Mouse (Mus musculus) intestine, embryonic 16.5 days (tissue): ENCODE results near the gene Ugp2. TPM values are rescaled to one million over a fixed set of nuclear protein-coding genes. Genes with fewer than 3 reads are reported as not detected.

Experiments
- ATAC-seq: fragments of 200-750 bp; cut with Nextera tagmentation; 2 replicates; pipeline ENCODE4 v1.8.0; 2017; ENCODE audit warnings: moderate TSS enrichment, moderate library complexity
- H3K27ac ChIP-seq: fragments of 300-500 bp; sonication (generic); 2 replicates; pipeline ENCODE4 v1.5.1; 2014; ENCODE audit warnings: mild to moderate bottlenecking, low read length
- H3K27me3 ChIP-seq: fragments of 300-500 bp; sonication (generic); replicated peaks from 2 replicates; pipeline ENCODE4 v1.6.1; 2014; ENCODE audit warnings: low read length, control low read depth, mixed read lengths; ENCODE audit not compliant: control insufficient read depth, insufficient read depth
- H3K36me3 ChIP-seq: fragments of 300-500 bp; sonication (generic); 2 replicates; pipeline ENCODE4 v1.6.1; 2014; ENCODE audit warnings: low read length, control low read depth; ENCODE audit not compliant: control insufficient read depth, insufficient read depth
- H3K4me1 ChIP-seq: fragments of 300-500 bp; sonication (generic); 2 replicates; pipeline ENCODE4 v1.6.1; 2014; ENCODE audit warnings: low read length, control low read depth, mixed read lengths; ENCODE audit not compliant: control insufficient read depth, insufficient read depth
- H3K4me2 ChIP-seq: fragments of 300-500 bp; sonication (generic); 2 replicates; pipeline ENCODE4 v1.6.1; 2014; ENCODE audit warnings: low read depth, low read length, control low read depth
- H3K4me3 ChIP-seq: fragments of 300-500 bp; sonication (generic); 2 replicates; pipeline ENCODE4 v1.5.1; 2014; ENCODE audit warnings: mild to moderate bottlenecking, low read length
- H3K9ac ChIP-seq: fragments of 300-500 bp; sonication (generic); 2 replicates; pipeline ENCODE4 v1.6.1; 2014; ENCODE audit warnings: low read depth, low read length
- H3K9me3 ChIP-seq: fragments of 300-500 bp; sonication (generic); 2 replicates; pipeline ENCODE4 v1.6.1; 2016; ENCODE audit warnings: low read length, control low read depth; ENCODE audit not compliant: control insufficient read depth
- WGBS: fragments of 180-500 bp; shearing (Covaris S2); extraction: QIAGEN DNeasy Blood & Tissue Kit; methylation state at CpG from one replicate; pipeline ENCODE4 v1.1.7; 2014; 5-methylcytosine and 5-hydroxymethylcytosine counted together
- polyA plus RNA-seq: library from polyadenylated mRNA; unstranded; fragments of >200 nt; fragmentation: Nextera tagmentation; extraction: Ambion mirVana; gene quantifications from 2 replicates; pipeline ENCODE4 v1.2.1, GENCODE M21; 2015

The Ugp2 gene
- polyA plus RNA-seq, 1 experiment from 2014 or later = 122 TPM

DNA sequence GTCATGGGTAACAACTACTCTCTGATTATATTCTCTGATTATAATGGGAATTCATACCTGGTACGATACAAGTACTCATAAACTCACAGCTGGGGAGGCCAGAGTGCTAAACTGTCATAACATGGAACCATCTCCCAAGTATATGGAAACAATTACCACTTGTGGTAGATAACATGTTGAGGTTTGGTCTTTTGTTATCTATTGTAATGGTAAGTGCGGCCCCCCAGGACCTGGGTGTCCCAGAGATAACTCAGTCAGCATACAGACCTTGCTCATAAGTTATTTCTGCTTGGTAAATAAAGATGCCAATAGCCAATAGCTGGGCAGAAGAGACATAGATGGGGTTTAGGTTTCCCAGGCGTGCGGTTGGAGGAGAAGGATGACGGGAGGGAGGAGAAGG, 27.5 kb downstream of the Ugp2 start:
- no peak overlapping the region for H3K4me2 ChIP-seq
- ATAC-seq = no peak
- 96% methylated on average over 5 of the region's 5 CpGs for WGBS
- H3K9me3 ChIP-seq = no peaks in the 10 kb centered on the region
- H3K4me3 ChIP-seq = no peak overlapping the region
- H3K9ac ChIP-seq = no peak overlapping the region
- H3K36me3 ChIP-seq = peaks cover 10% of the 10 kb centered on the region; the same call in 1 of the 2 replicates
- H3K4me1 ChIP-seq = no peaks in the 10 kb centered on the region
- no peaks in the 10 kb centered on the region for H3K27me3 ChIP-seq
- H3K27ac ChIP-seq = no peak overlapping the region

DNA sequence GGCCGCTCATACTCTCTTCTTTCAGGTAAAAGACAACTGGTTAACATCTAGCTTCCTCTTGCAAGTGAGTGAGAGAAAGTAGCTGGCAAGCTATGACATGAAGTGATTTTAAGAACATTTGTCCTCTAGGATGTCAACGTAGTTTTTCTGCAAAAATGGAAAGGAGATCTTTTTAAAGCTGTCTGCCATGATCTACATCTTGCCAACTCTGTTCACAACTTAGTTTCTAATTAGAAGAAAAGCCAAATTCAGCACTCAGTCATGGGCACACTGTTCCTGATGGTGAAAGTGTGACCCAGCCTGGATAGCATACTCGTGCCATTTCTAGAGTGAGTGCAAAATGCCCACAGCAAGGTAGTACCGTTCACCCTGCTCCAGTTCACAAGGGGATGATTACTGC, 31.9 kb downstream of the Ugp2 start:
- H3K9ac ChIP-seq = no peak overlapping the region
- no peaks in the 10 kb centered on the region for H3K27me3 ChIP-seq
- 91% methylated on average over 4 of the region's 4 CpGs for WGBS
- H3K9me3 ChIP-seq = no peaks in the 10 kb centered on the region
- H3K27ac ChIP-seq = no peak overlapping the region
- no peak overlapping the region for H3K4me3 ChIP-seq
- ATAC-seq = no peak
- H3K36me3 ChIP-seq = peaks cover 10% of the 10 kb centered on the region; the same call in 1 of the 2 replicates
- no peaks in the 10 kb centered on the region for H3K4me1 ChIP-seq
- no peak overlapping the region for H3K4me2 ChIP-seq

DNA sequence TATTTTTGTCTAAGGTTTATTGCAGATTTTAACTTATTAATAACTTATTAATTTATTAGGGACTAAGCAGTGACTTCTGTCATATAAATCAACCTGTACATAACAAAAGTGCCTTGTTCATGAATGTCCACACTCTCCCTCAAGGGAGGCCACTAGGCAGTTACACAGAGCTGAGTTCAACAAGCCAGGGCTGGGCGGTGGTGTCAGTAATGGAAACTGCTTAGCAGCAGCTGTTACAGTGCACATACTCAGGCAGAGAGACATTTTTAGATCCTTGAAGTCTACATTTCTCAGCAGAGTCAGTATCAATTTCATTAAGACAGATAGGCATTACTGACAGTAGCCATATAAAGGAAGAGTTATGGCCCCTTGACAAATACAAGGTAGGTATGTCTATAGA, 33.1 kb downstream of the Ugp2 start:
- WGBS = 89% methylated on average over 1 of the region's 1 CpGs
- Histone ChIP-seq H3K27ac (no peak overlapping the region), H3K4me1 (no peaks in the 10 kb centered on the region)

DNA sequence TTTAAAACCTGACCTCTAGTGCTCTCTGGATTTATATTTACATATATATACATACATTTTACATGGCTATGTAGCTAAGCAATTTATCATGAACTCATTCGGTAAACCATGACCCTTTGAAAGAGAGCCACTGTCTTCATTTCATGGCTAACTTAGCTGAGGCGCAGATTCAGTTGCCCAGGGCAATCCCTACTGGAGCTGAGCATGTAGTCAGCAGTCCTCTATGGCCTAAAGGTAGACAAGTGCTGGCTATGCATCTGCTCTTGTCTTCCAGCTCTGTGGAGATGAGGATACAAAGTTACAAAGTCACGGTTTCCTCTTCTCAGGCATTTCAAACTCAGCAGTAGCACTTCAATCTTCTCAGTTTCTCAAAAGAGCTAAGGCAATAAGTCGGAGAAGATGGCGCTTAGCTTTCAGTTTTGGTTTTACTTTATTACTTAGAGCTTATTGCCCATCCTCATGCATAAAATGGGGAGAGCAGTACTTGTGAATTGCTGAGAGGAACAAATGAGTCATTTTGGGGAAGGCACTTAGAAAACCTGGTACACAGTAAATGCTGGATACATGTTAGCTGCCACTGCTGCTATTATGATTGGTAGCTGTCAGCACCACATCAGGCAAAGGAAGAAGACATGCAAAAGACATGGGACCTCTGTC, 38.2 kb downstream of the Ugp2 start:
- WGBS = 91% methylated on average over 5 of the region's 5 CpGs
- H3K27me3 ChIP-seq = no peaks in the 10 kb centered on the region
- no peak overlapping the region for H3K27ac ChIP-seq
- no peak overlapping the region for H3K9ac ChIP-seq
- peaks cover 2% of the 10 kb centered on the region; the same call in 1 of the 2 replicates for H3K36me3 ChIP-seq
- H3K4me3 ChIP-seq = no peak overlapping the region
- no peak overlapping the region for H3K4me2 ChIP-seq
- no peak for ATAC-seq
- H3K4me1 ChIP-seq = no peaks in the 10 kb centered on the region
- no peaks in the 10 kb centered on the region for H3K9me3 ChIP-seq

More for the DNA sequence above, 33.1 kb downstream of the Ugp2 start:
- H3K9ac ChIP-seq = no peak overlapping the region
- H3K9me3 ChIP-seq = no peaks in the 10 kb centered on the region
- no peaks in the 10 kb centered on the region for H3K27me3 ChIP-seq
- H3K4me3 ChIP-seq = no peak overlapping the region
- no peak for ATAC-seq
- H3K36me3 ChIP-seq = peaks cover 3% of the 10 kb centered on the region; the same call in 1 of the 2 replicates
- no peak overlapping the region for H3K4me2 ChIP-seq

DNA sequence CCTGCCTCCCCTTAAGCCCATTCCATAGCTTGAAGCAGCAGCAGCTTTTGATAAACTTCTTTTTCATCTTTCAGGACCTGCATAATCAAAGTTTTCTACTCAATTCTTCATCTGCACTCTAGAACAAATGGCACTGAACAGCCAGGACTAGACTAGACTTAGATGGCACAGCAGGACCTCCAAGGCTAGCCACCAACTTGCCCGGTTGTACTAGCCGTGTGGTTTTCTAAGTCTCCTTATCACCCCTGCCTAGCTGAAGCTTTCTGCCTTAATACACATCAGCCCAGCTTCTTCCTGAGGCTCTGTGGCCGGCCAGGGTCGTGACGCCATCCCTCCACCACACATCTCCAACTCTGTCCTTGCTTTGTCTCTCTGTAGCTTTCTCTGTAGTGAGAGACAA, 42.9 kb downstream of the Ugp2 start:
- 89% methylated on average over 5 of the region's 5 CpGs for WGBS

DNA sequence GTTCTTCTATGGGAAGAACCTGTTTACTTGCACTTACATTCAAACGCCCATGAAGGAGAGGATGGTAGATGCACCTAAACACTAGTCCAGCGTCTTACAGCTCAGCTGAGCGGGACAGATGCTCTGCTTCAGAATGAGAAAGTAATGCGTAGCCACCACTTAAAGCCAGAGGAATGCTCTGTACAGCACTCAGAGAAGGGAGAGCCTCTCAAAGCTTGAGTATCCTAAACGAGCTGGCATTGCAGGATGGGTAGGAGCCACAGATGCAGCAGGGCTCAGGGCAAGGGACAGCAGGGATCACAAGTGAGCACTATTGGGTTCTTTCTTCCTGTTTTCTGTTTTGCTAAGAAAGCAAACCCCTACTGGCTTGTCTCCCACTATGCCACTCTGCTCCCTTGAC, 43.5 kb downstream of the Ugp2 start:
- no peaks in the 10 kb centered on the region for H3K9me3 ChIP-seq

More for the DNA sequence above, 42.9 kb downstream of the Ugp2 start:
- H3K4me1 ChIP-seq = no peaks in the 10 kb centered on the region
- no peak for ATAC-seq
- H3K27ac ChIP-seq = no peak overlapping the region
- H3K4me2 ChIP-seq = no peak overlapping the region
- H3K4me3 ChIP-seq = no peak overlapping the region
- no peaks in the 10 kb centered on the region for H3K27me3 ChIP-seq
- no peaks in the 10 kb centered on the region for H3K9me3 ChIP-seq
- H3K9ac ChIP-seq = no peak overlapping the region
- H3K36me3 ChIP-seq = peaks cover 2% of the 10 kb centered on the region; the same call in 1 of the 2 replicates

DNA sequence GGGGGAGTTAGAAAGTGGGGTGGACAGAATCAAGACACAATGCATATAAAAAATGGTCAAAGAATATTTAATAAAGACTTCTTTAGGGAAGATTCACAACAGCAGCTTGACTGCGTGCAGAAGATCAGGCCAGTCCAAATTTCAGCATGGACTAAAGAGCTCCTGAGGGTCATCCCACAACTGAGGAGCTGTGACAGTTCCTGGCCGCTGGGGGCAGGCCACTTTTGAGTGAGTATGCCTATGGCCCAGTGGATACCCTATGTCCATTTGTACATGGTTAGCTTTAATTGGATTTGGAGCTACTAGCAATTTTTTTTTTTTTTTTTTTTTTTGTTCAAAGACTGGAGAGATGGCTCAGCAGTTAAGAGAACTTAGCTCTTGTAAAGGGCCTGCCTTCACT, 44.2 kb downstream of the Ugp2 start:
- Histone ChIP-seq H3K9me3 (no peaks in the 10 kb centered on the region), H3K4me2 (no peak overlapping the region), H3K4me1 (no peaks in the 10 kb centered on the region), H3K4me3 (no peak overlapping the region), H3K36me3 (no peaks in the 10 kb centered on the region; the same call in 1 of the 2 replicates), H3K27ac (no peak overlapping the region), H3K9ac (no peak overlapping the region), H3K27me3 (no peaks in the 10 kb centered on the region)
- no peak for ATAC-seq
- WGBS = 69% methylated on average over 2 of the region's 2 CpGs

More for the DNA sequence above, 43.5 kb downstream of the Ugp2 start:
- no peak for ATAC-seq
- H3K36me3 ChIP-seq = peaks cover 2% of the 10 kb centered on the region; the same call in 1 of the 2 replicates
- no peak overlapping the region for H3K27ac ChIP-seq
- no peak overlapping the region for H3K4me3 ChIP-seq
- 95% methylated on average over 5 of the region's 5 CpGs for WGBS
- no peak overlapping the region for H3K9ac ChIP-seq
- no peak overlapping the region for H3K4me2 ChIP-seq
- H3K27me3 ChIP-seq = no peaks in the 10 kb centered on the region
- H3K4me1 ChIP-seq = no peaks in the 10 kb centered on the region

DNA sequence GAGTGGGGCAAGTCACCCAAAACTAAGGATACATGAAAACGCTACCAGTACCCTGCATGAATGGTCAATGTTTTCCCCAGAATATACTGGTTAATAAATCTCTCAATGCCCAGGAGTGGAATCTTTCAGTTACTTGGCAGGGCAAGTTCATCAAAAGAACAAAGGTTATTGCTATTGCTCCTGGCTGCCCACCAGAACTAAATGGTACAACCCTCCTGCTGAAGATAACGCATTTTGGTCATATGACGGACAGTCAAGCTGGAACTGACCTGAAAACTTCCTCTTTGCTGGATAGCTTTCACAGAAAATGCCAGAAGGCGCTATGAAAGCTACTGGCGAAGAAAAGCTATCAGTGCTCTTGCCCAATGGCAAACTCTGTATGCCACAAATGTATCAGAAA, 45.2 kb downstream of the Ugp2 start:
- H3K36me3 ChIP-seq = no peaks in the 10 kb centered on the region; the same call in 1 of the 2 replicates
- 90% methylated on average over 5 of the region's 5 CpGs for WGBS

DNA sequence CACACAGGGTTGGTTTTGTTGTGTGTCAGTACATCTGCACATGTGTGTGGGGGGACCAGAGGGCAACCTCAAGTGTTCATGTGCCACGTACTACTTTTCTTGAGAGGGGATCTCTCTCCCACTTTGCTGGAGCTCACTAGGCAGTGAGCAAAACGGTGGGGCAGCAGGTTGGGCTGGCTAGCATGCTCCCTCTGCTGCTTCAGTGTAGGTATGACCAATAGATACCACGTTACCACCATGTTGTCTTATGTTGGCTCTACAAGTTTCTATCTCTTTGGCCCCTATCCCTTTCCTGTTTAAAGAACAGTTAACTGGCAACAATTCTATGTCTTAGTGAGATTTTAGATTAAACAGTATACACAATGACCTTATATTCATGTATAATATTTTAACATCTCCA, 48.7 kb downstream of the Ugp2 start:
- Histone ChIP-seq H3K9ac (no peak overlapping the region), H3K4me1 (no peaks in the 10 kb centered on the region), H3K4me3 (no peak overlapping the region), H3K36me3 (no peaks in the 10 kb centered on the region; the same call in 1 of the 2 replicates), H3K9me3 (no peaks in the 10 kb centered on the region), H3K4me2 (no peak overlapping the region), H3K27ac (no peak overlapping the region), H3K27me3 (no peaks in the 10 kb centered on the region)
- 79% methylated on average over 3 of the region's 3 CpGs for WGBS
- ATAC-seq = no peak

More for the DNA sequence above, 45.2 kb downstream of the Ugp2 start:
- Histone ChIP-seq H3K27me3 (no peaks in the 10 kb centered on the region), H3K4me1 (no peaks in the 10 kb centered on the region), H3K27ac (no peak overlapping the region), H3K4me3 (no peak overlapping the region), H3K9me3 (no peaks in the 10 kb centered on the region), H3K4me2 (no peak overlapping the region), H3K9ac (no peak overlapping the region)
- no peak for ATAC-seq

DNA sequence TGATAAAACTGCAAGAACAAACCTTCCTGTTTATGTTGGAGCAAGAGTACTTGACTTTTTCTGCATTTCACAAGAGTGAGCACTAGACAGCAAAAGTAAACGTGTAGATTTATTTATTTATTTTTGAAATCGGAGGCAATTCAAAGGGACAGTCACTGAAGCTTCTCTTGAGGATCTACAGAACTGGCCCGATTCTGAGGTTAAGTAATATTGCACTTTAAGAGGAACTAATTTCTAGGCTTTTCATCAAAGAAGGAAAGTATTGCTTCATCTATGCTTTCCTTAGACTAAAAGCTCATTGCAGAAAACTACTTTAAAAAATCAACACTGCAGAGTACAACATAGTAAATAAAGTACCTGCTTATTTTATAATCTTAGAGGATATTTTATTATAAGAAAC, 49.4 kb downstream of the Ugp2 start:
- no peak overlapping the region for H3K4me3 ChIP-seq
- H3K27me3 ChIP-seq = no peaks in the 10 kb centered on the region
- H3K4me2 ChIP-seq = no peak overlapping the region
- H3K4me1 ChIP-seq = no peaks in the 10 kb centered on the region
- no peaks in the 10 kb centered on the region for H3K9me3 ChIP-seq
- no peaks in the 10 kb centered on the region; the same call in 1 of the 2 replicates for H3K36me3 ChIP-seq
- H3K27ac ChIP-seq = no peak overlapping the region
- ATAC-seq = no peak
- 47% methylated on average over 3 of the region's 3 CpGs for WGBS
- no peak overlapping the region for H3K9ac ChIP-seq
